Mouse (Mus musculus) intestine, embryonic 15.5 days (tissue): ENCODE results near the gene Rassf5. TPM values are rescaled to one million over a fixed set of nuclear protein-coding genes. Genes with fewer than 3 reads are reported as not detected.

Experiments
- ATAC-seq: fragments of 200-750 bp; cut with Nextera tagmentation; 2 replicates; pipeline ENCODE4 v1.8.0; 2017; ENCODE audit warnings: moderate TSS enrichment, moderate library complexity
- H3K27ac ChIP-seq: fragments of 300-500 bp; sonication (generic); 2 replicates; pipeline ENCODE4 v1.5.1; 2015; ENCODE audit warnings: mild to moderate bottlenecking, inconsistent platforms
- H3K27me3 ChIP-seq: fragments of 300-500 bp; sonication (generic); replicated peaks from 2 replicates; pipeline ENCODE4 v1.6.1; 2015; ENCODE audit warnings: inconsistent platforms
- H3K36me3 ChIP-seq: fragments of 300-500 bp; sonication (generic); 2 replicates; pipeline ENCODE4 v1.6.1; 2015; ENCODE audit warnings: inconsistent platforms
- H3K4me1 ChIP-seq: fragments of 300-500 bp; sonication (generic); replicated peaks from 2 replicates; pipeline ENCODE4 v1.6.1; 2015; ENCODE audit warnings: inconsistent platforms
- H3K4me2 ChIP-seq: fragments of 300-500 bp; sonication (generic); replicated peaks from 2 replicates; pipeline ENCODE4 v1.6.1; 2015; ENCODE audit warnings: mild to moderate bottlenecking, inconsistent platforms
- H3K4me3 ChIP-seq: fragments of 300-500 bp; sonication (generic); replicated peaks from 2 replicates; pipeline ENCODE4 v1.5.1; 2015; ENCODE audit warnings: inconsistent platforms
- H3K9ac ChIP-seq: fragments of 300-500 bp; sonication (generic); 2 replicates; pipeline ENCODE4 v1.6.1; 2015; ENCODE audit warnings: inconsistent platforms
- H3K9me3 ChIP-seq: fragments of 300-500 bp; sonication (generic); 2 replicates; pipeline ENCODE4 v1.6.1; 2016; ENCODE audit warnings: inconsistent platforms
- WGBS: fragments of 180-500 bp; shearing (Covaris S2); methylation state at CpG from one replicate; pipeline ENCODE4 v1.1.7; 2015; 5-methylcytosine and 5-hydroxymethylcytosine counted together
- polyA plus RNA-seq: library from polyadenylated mRNA; unstranded; fragments of >200 nt; fragmentation: Nextera tagmentation; extraction: Ambion mirVana; gene quantifications from 2 replicates; pipeline ENCODE4 v1.2.1, GENCODE M21; 2015

Gene Rassf5
- 2.8 and 3.1 TPM in 2 replicates for polyA plus RNA-seq

- Histone ChIP-seq H3K27me3 (peaks cover 47% of the 10 kb centered on the region), H3K36me3 (no peaks in the 10 kb centered on the region), H3K4me1 (peaks cover 14% of the 10 kb centered on the region), H3K9me3 (no peaks in the 10 kb centered on the region), H3K9ac (peak within 1 kb of the TSS; percentile 62), H3K27ac (no peak within 1 kb of the TSS), H3K4me2 (peak within 1 kb of the TSS; percentile 98), H3K4me3 (peak within 1 kb of the TSS; percentile 64)
- 1% methylated on average over 60 of the region's 60 CpGs for WGBS
- peak; percentile 81 for ATAC-seq
Measured at GRCm38 (mm10) chr1:131245089-131245856, at the start of gene Rassf5. Gene Rassf5 (minus strand): TSS chr1:131245258.

GRCm38 (mm10) chr1:131293922-131294250, 48.8 kb upstream of the Rassf5 start:
- Histone ChIP-seq H3K27me3 (no peaks in the 10 kb centered on the region), H3K9ac (no peak overlapping the region), H3K36me3 (peaks cover 13% of the 10 kb centered on the region; the same call in 1 of the 2 replicates), H3K4me1 (no peaks in the 10 kb centered on the region), H3K9me3 (no peaks in the 10 kb centered on the region), H3K4me2 (no peak overlapping the region), H3K27ac (no peak overlapping the region), H3K4me3 (no peak overlapping the region)
- no peak for ATAC-seq
- 90% methylated on average over 2 of the region's 2 CpGs for WGBS

- Histone ChIP-seq H3K36me3 (peaks cover 13% of the 10 kb centered on the region; the same call in 1 of the 2 replicates), H3K27ac (no peak overlapping the region), H3K4me3 (no peak overlapping the region), H3K4me1 (no peaks in the 10 kb centered on the region), H3K4me2 (no peak overlapping the region), H3K9me3 (no peaks in the 10 kb centered on the region), H3K9ac (no peak overlapping the region), H3K27me3 (no peaks in the 10 kb centered on the region)
- ATAC-seq = no peak
- WGBS = 85% methylated on average over 4 of the region's 4 CpGs
Measured at GRCm38 (mm10) chr1:131293221-131293921, 48.3 kb upstream of the Rassf5 start.

- 0 out of 2 replicates have a peak, but pooled peaks cover 9% of the 10 kb centered on the region for H3K36me3 ChIP-seq
- no peak overlapping the region for H3K4me2 ChIP-seq
- 33% methylated on average over 2 of the region's 2 CpGs for WGBS
- peak; percentile 51 for ATAC-seq
- H3K27me3 ChIP-seq = no peaks in the 10 kb centered on the region
- no peak overlapping the region for H3K9ac ChIP-seq
- H3K4me3 ChIP-seq = no peak overlapping the region
- no peak overlapping the region for H3K27ac ChIP-seq
- H3K9me3 ChIP-seq = no peaks in the 10 kb centered on the region
- no peaks in the 10 kb centered on the region for H3K4me1 ChIP-seq
Measured at GRCm38 (mm10) chr1:131290648-131291047, 45.6 kb upstream of the Rassf5 start.

GRCm38 (mm10) chr1:131288938-131289337, 43.9 kb upstream of the Rassf5 start:
- H3K4me1 ChIP-seq = no peaks in the 10 kb centered on the region
- H3K9ac ChIP-seq = no peak overlapping the region
- no peaks in the 10 kb centered on the region for H3K9me3 ChIP-seq
- no peak overlapping the region for H3K4me2 ChIP-seq
- ATAC-seq = no peak
- H3K36me3 ChIP-seq = 0 out of 2 replicates have a peak, but pooled peaks cover 9% of the 10 kb centered on the region
- no peaks in the 10 kb centered on the region for H3K27me3 ChIP-seq
- no peak overlapping the region for H3K4me3 ChIP-seq
- H3K27ac ChIP-seq = no peak overlapping the region
- WGBS = 87% methylated on average over 6 of the region's 6 CpGs

- H3K36me3 ChIP-seq = no peaks in the 10 kb centered on the region
- no peak overlapping the region for H3K4me2 ChIP-seq
- H3K4me1 ChIP-seq = no peaks in the 10 kb centered on the region
- no peak overlapping the region for H3K27ac ChIP-seq
- H3K9me3 ChIP-seq = no peaks in the 10 kb centered on the region
- no peak for ATAC-seq
- no peak overlapping the region for H3K4me3 ChIP-seq
- no peak overlapping the region for H3K9ac ChIP-seq
- 62% methylated on average over 2 of the region's 2 CpGs for WGBS
- H3K27me3 ChIP-seq = no peaks in the 10 kb centered on the region
Measured at GRCm38 (mm10) chr1:131287267-131287666, 42.2 kb upstream of the Rassf5 start.

- WGBS = 82% methylated on average over 5 of the region's 5 CpGs
- H3K4me1 ChIP-seq = 0 out of 2 replicates have a peak, but pooled peaks cover 3% of the 10 kb centered on the region
- no peak for ATAC-seq
- no peak overlapping the region for H3K4me2 ChIP-seq
- no peaks in the 10 kb centered on the region for H3K9me3 ChIP-seq
- no peak overlapping the region for H3K9ac ChIP-seq
- no peaks in the 10 kb centered on the region for H3K27me3 ChIP-seq
- H3K27ac ChIP-seq = no peak overlapping the region
- H3K36me3 ChIP-seq = no peaks in the 10 kb centered on the region
- H3K4me3 ChIP-seq = no peak overlapping the region
Measured at GRCm38 (mm10) chr1:131286803-131287202, 41.7 kb upstream of the Rassf5 start.

- no peaks in the 10 kb centered on the region for H3K9me3 ChIP-seq
- H3K9ac ChIP-seq = no peak overlapping the region
- 0 out of 2 replicates have a peak, but pooled peaks cover 6% of the 10 kb centered on the region for H3K4me1 ChIP-seq
- H3K27me3 ChIP-seq = no peaks in the 10 kb centered on the region
- no peaks in the 10 kb centered on the region for H3K36me3 ChIP-seq
- H3K4me2 ChIP-seq = no peak overlapping the region
- H3K27ac ChIP-seq = no peak overlapping the region
- ATAC-seq = no peak
- WGBS = 50% methylated on average over 4 of the region's 4 CpGs
- H3K4me3 ChIP-seq = no peak overlapping the region
Measured at GRCm38 (mm10) chr1:131284616-131285015, 39.6 kb upstream of the Rassf5 start.

- no peak for ATAC-seq
- Histone ChIP-seq H3K4me2 (no peak overlapping the region), H3K36me3 (no peaks in the 10 kb centered on the region), H3K27ac (no peak overlapping the region), H3K4me3 (no peak overlapping the region), H3K9ac (no peak overlapping the region), H3K27me3 (no peaks in the 10 kb centered on the region), H3K9me3 (no peaks in the 10 kb centered on the region), H3K4me1 (0 out of 2 replicates have a peak, but pooled peaks cover 8% of the 10 kb centered on the region)
- WGBS = 67% methylated on average over 1 of the region's 1 CpGs
Measured at GRCm38 (mm10) chr1:131284167-131284566, 39.1 kb upstream of the Rassf5 start.

GRCm38 (mm10) chr1:131281731-131282130, 36.7 kb upstream of the Rassf5 start:
- Histone ChIP-seq H3K4me3 (no peak overlapping the region), H3K9me3 (no peaks in the 10 kb centered on the region), H3K27ac (no peak overlapping the region), H3K27me3 (no peaks in the 10 kb centered on the region), H3K4me1 (peaks cover 17% of the 10 kb centered on the region), H3K36me3 (no peaks in the 10 kb centered on the region), H3K4me2 (no peak overlapping the region), H3K9ac (no peak overlapping the region)
- ATAC-seq = no peak
- 46% methylated on average over 4 of the region's 4 CpGs for WGBS

GRCm38 (mm10) chr1:131280280-131280679, 35.2 kb upstream of the Rassf5 start:
- ATAC-seq = peak; percentile 82
- peaks cover 17% of the 10 kb centered on the region for H3K4me1 ChIP-seq
- WGBS = 33% methylated on average over 3 of the region's 3 CpGs
- 0 out of 2 replicates have a peak overlapping the region, but pooled peaks have one; percentile 57 for H3K27ac ChIP-seq
- no peaks in the 10 kb centered on the region for H3K27me3 ChIP-seq
- no peaks in the 10 kb centered on the region for H3K36me3 ChIP-seq
- H3K9ac ChIP-seq = no peak overlapping the region
- peak overlapping the region; percentile 74; the same call in 1 of the 2 replicates for H3K4me2 ChIP-seq
- H3K4me3 ChIP-seq = no peak overlapping the region
- H3K9me3 ChIP-seq = no peaks in the 10 kb centered on the region

GRCm38 (mm10) chr1:131279456-131279776, 34.4 kb upstream of the Rassf5 start, which contains the start of gene Ikbke:
Gene Ikbke (minus strand): TSS chr1:131279606.
- peak within 1 kb of the TSS; percentile 57 for H3K27ac ChIP-seq

More at GRCm38 (mm10) chr1:131279456-131279776, 34.4 kb upstream of the Rassf5 start, which contains the start of gene Ikbke:
- Histone ChIP-seq H3K4me3 (peak within 1 kb of the TSS; percentile 41), H3K9ac (peak within 1 kb of the TSS; percentile 46), H3K27me3 (no peaks in the 10 kb centered on the region), H3K36me3 (no peaks in the 10 kb centered on the region), H3K4me2 (peak within 1 kb of the TSS; percentile 74), H3K9me3 (no peaks in the 10 kb centered on the region), H3K4me1 (peaks cover 25% of the 10 kb centered on the region)
- peak; percentile 14 for ATAC-seq
- WGBS = 21% methylated on average over 4 of the region's 4 CpGs
